Mouse (Mus musculus) layer of hippocampus, adult 11-12 months (tissue): ENCODE results near the gene Adgre5.

Experiments
- DNase-seq: peaks from one replicate; pipeline ENCODE4 v3.0.0; 2022; ENCODE audit warnings: low spot score

Gene Adgre5

GRCm38 (mm10) chr8:83740976-83741741 lies at the start of gene Adgre5:
Adgre5 (minus strand) TSS chr8:83741326.
- no peak for DNase-seq

- no peak for DNase-seq
These were observed 48.7 kb upstream of the Adgre5 start for GRCm38 (mm10) chr8:83789826-83790225.

- DNase-seq, result no peak
These were observed 43.9 kb upstream of the Adgre5 start for GRCm38 (mm10) chr8:83785046-83785445.

GRCm38 (mm10) chr8:83782832-83783558 lies 41.9 kb upstream of the Adgre5 start:
- peak; percentile 85 for DNase-seq

- no peak for DNase-seq
These were observed 38.5 kb upstream of the Adgre5 start for GRCm38 (mm10) chr8:83779610-83780009.

- no peak for DNase-seq
These were observed 36.9 kb upstream of the Adgre5 start for GRCm38 (mm10) chr8:83778051-83778450.

- no peak for DNase-seq
These were observed 35.5 kb upstream of the Adgre5 start for GRCm38 (mm10) chr8:83776632-83777031.

- DNase-seq, result no peak
These were observed 33.1 kb upstream of the Adgre5 start for GRCm38 (mm10) chr8:83774221-83774620.

GRCm38 (mm10) chr8:83773452-83773846 lies 32.3 kb upstream of the Adgre5 start:
- DNase-seq, result no peak

- peak; percentile 14 for DNase-seq
These were observed 31.8 kb upstream of the Adgre5 start for GRCm38 (mm10) chr8:83772701-83773451.

- no peak for DNase-seq
These were observed 30.7 kb upstream of the Adgre5 start for GRCm38 (mm10) chr8:83771791-83772190.

- no peak for DNase-seq
These were observed 29.5 kb upstream of the Adgre5 start for GRCm38 (mm10) chr8:83770669-83771068.

- no peak for DNase-seq
These were observed 28.6 kb upstream of the Adgre5 start for GRCm38 (mm10) chr8:83769720-83770119.

GRCm38 (mm10) chr8:83768526-83768925 lies 27.4 kb upstream of the Adgre5 start:
- DNase-seq, result no peak

- DNase-seq, result no peak
These were observed 26.3 kb upstream of the Adgre5 start for GRCm38 (mm10) chr8:83767442-83767841.

GRCm38 (mm10) chr8:83765663-83766062 lies 24.5 kb upstream of the Adgre5 start:
- DNase-seq, result no peak

- no peak for DNase-seq
These were observed 23.6 kb upstream of the Adgre5 start for GRCm38 (mm10) chr8:83764717-83765116.

GRCm38 (mm10) chr8:83764116-83764515 lies 23.0 kb upstream of the Adgre5 start:
- DNase-seq, result no peak

GRCm38 (mm10) chr8:83759231-83759759 lies 18.2 kb upstream of the Adgre5 start:
- no peak for DNase-seq

- DNase-seq, result no peak
These were observed 17.2 kb upstream of the Adgre5 start for GRCm38 (mm10) chr8:83758298-83758697.

GRCm38 (mm10) chr8:83757084-83757607 lies 16.0 kb upstream of the Adgre5 start:
- DNase-seq, result no peak

GRCm38 (mm10) chr8:83756273-83756672 lies 15.1 kb upstream of the Adgre5 start:
- DNase-seq, result no peak
